Mouse (Mus musculus) kidney, postnatal 14 days (tissue): ENCODE measurements around the gene Reln.

Experiments used
- DNase-seq: peaks from one replicate; pipeline ENCODE4 v3.0.0; 2022; ENCODE audit warnings: mixed read lengths

Reln gene

DNA sequence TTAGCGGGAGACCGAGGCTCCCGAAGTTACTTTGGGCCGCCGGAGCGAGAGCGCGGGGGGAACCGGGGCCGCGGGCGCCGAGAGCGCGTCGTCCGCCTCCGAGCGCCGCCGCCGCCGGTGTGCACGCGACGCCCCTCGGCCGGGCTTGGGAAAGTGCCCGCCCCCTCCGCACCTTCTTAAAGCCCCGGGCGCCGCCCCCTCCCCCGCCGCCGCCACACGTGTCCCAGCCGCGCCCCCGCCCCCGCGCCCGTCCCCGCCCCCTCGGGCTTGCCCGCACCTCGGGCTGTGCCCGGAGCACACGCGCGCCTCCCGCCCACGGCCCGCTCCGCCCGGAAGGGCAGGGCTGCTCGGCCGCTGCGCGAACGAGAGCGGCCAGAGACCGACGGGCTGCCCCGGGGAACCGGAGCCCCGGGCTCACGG is at the start of gene Reln:
Reln (minus strand) TSS at position 147 of the 420 bp plus-strand sequence.
- peak; percentile 29 for DNase-seq

- no peak for DNase-seq
These were observed 44.0 kb upstream of the Reln start for GRCm38 (mm10) chr5:22388502-22388901.

DNA sequence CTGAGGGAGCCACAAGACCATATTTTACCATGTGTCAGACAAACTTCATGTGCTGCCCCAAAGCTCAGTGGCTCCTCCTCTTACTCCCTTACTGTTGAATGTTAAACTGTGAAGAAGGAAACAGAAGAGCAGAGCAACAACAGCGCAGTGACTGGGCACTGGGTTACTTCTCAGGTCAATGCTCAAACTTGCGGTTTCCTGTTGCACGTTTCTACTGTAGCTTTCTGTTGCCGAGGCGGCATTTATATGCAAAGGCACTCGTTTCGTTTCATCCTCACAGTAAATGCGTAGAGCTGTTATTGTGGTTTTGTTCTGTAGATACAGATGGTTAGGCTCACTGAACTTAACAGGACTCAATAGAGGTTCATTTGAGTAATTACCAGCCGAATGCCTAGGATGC is 16.0 kb upstream of the Reln start:
- DNase-seq, result no peak

DNA sequence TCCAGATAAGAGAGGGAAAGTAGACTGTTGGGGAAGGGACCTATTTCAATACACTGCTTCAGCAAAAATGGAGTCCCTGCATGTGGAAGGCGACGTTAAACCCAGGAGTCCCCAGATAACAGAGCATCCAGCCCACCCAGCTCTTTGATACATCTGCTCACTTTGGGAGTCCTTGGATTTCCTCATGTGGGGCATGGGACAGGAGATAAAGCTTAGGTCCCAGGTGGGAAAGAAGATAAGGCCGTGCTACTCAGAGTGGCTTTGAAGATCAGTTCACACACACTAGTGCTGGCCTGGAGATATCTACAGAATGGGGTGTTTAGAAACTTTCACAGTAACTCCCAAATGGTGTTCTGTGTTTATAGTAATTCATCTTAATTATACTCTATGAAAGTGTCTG is 3.9 kb upstream of the Reln start:
- no peak for DNase-seq

- DNase-seq, result no peak
These were observed 3.2 kb upstream of the Reln start for GRCm38 (mm10) chr5:22347732-22348131.

DNA sequence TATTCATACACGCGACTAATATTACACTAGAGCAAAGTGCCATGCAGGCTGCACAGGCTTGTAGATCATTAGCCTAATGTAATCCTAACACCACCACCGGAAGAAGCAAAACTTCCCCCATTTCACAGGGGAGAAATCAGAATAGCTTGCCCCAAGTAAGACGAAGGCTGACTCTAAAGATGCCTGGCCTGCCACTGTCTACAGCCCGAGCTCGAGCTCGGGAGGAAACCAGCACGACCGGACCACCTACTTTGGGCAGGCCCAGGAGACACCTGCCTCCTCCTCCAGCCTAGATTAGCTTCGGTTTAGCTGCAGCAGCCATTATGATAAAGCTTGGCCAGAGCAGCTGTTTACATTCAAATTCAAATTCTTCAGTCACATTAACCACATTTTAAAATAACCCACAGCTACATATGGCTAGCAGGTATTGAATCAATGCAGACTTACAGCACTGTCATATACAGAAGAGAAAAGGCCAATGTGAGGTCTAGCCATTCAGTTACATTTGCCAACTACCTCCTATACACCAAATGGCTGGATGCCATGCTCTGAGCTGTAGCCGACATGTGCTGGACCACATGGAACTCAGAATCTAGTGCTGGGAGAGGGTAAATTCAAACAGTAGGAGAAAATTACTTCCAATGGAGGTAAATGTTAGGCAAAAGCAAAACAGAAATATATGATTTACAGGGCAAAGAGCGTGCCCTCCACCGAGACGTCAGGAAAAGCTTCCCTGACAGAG is 1.6 kb upstream of the Reln start:
- DNase-seq, result no peak

DNA sequence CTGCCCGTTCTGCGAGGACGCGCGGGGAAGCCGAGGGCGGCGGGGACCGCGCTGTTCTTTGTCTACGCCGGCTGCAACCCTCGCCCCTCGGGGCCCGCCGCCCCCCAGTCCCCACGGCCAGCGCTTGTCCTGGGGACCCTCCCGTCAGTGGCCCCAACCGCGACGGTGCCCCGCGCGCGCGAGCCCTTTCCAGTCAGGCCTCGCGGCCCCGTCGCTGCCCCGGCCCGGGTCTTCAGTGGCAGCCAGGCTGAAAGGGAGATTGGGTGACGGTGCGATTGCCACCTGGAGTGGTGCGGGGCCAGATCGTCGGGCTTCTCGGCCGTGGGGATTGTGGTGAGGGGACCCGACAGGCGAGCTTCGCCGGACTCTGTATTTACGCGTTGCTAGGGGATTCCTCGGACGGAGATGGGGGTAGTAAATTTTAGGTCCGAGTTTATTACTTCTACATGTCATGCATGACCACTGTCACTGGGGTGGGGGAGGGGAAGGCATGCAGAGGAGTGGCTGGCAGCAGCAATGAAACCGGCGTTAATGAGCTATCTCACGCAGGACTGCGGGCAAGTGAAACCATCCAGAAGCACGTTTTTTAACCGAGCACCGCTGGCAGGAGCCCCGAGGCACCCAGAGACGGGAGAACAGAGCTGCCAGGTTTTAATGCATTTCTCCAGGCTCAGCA is 612 bp upstream of the Reln start:
- peak; percentile 13 for DNase-seq

- DNase-seq, result no peak
These were observed 503 bp downstream of the Reln start for GRCm38 (mm10) chr5:22343843-22344555.

GRCm38 (mm10) chr5:22343536-22343842 is 1.0 kb downstream of the Reln start:
- no peak for DNase-seq

DNA sequence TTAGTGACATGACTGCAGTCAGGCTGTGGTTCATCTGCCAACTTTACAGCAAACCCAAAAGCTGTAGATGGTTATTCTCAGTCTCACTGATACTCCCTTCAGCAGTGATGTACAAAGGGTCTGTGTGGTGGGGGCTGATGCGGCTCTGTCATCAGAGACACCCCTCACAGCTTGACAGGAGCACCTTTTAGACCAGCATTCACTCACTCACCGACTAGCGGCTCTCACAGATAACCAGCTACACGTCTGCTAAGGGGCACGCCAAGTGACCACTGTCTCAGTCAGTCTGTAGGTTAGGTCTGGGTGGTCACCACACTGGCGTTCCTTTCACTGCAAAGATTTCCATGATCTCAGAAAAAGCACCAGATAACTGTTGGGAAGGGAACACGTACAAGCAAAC is 2.0 kb downstream of the Reln start:
- no peak for DNase-seq

- no peak for DNase-seq
These were observed 3.5 kb downstream of the Reln start for GRCm38 (mm10) chr5:22340991-22341390.

DNA sequence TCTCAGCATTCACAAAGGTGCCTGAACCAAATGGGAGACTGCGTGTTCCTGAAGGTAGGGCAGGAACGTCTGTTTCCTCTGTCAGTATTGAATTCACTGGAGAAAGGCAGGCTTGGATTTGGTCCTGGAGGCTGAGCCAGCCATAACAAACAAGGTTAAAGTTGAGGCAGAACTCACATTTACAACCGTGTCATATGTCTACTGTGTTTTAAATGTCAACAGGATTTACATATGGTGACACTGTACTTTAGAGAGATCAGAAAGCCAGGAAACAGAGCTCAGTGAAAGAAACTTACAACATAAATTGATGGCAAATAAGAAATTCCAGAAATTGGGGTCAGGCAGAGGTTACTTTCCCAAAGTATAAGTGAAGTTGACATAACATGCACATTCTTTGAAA is 9.1 kb downstream of the Reln start:
- DNase-seq, result no peak

- peak; percentile 21 for DNase-seq
These were observed 13.7 kb downstream of the Reln start for GRCm38 (mm10) chr5:22330802-22331201.

- no peak for DNase-seq
These were observed 15.8 kb downstream of the Reln start for GRCm38 (mm10) chr5:22328431-22329359.

GRCm38 (mm10) chr5:22327170-22327569 is 17.3 kb downstream of the Reln start:
- DNase-seq, result peak; percentile 10

DNA sequence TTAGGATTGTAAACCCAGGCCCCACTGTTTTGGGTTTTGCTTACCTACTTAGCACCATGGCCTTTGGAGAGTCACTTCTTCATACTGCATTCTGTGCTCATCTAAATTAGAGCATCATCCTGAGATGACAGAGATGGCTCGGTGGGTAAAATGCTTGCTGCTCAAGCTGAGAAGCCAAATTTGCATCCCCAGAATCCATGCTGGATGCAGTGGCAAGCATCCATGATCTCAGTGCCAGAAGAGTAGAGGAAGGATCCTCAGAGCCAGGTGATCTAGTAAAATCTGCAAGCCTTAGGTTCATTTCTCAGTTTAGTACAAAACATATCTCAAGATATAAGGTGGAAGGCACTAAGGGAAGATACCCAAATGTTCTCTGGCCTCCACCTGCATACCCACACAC is 20.7 kb downstream of the Reln start:
- DNase-seq, result no peak

GRCm38 (mm10) chr5:22317807-22318206 is 26.7 kb downstream of the Reln start:
- no peak for DNase-seq

DNA sequence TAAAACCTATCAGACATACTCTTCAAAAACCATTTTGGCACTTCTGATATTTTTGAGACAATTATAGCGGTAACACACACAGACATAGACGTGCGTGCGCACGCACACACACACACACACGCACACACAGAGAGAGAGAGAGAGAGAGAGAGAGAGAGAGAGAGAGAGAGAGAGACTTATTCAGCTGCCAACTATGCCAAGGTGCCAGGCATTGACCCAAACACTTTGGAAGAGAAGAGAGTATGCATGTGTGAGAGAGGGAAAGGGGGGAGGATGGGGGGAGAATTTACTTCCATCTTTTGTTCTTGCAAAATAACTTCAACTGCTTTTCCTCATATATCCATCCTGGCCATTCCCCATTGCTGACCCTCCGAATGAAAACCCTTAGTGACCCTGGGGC is 28.0 kb downstream of the Reln start:
- no peak for DNase-seq

- no peak for DNase-seq
These were observed 28.5 kb downstream of the Reln start for GRCm38 (mm10) chr5:22315990-22316389.

DNA sequence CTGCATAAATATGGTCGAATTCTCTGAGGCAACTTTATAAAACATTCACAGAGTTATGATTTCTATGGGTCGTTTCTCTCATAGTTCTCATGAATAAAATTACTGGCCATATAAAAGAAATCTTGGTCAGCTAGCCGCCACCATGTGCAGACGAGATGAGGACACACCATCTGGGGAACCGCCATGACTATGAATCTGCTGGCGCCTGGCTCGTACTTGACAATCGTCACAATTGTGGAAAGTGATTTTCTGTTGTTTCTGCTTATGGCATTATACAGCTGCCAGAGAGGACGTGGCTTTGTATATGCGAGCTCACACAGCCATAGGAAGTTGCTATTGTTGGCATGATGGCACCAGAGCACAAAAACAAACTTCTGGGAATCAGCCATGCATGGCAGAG is 31.5 kb downstream of the Reln start:
- no peak for DNase-seq

- DNase-seq, result no peak
These were observed 33.5 kb downstream of the Reln start for GRCm38 (mm10) chr5:22311046-22311445.

GRCm38 (mm10) chr5:22309001-22309400 is 35.5 kb downstream of the Reln start:
- DNase-seq, result no peak

DNA sequence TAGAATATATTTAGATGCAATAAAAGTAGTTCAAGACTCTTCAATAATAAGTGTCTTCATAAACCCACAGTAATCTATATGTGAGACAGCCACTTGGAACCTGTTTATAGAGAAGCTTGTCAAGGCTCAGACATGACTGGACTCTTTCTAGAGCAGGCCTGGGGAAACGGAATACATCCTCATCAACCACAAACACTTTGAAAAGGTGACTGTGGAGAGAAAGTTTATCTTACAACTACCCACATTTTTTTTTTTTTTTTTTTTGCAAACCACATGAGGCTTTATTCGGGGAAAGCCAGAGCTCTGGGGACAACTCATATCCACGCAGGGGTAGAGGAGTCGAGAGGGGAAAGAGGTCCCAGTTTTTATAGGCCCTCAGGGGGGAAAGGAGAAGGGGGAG is 36.6 kb downstream of the Reln start:
- no peak for DNase-seq
